Mouse (Mus musculus): ENCODE results near the gene Slc9a3r2.

Slc9a3r2 gene

DNA sequence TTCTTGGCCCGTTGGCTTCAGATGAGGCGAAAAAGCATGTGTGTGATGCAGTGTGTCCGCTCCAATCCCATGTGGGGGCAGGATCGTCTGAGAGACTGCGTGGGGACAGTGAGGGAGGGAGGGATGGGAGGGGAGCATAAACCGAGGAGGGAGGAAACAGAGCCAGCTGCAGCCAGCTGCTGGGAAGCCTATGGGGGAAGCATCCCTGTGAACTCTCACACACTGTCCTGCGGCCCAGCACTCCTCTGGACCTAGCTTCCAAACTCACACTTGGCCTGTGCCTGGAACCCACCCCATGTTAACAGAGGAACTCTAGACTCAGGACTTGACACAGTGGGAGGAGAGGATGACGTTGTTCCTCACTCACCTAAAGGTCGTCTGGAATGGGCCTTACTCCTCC lies 11.3 kb downstream of the Slc9a3r2 start:
- intact Hi-C loops (cut with DNase I), result no loop called here

DNA sequence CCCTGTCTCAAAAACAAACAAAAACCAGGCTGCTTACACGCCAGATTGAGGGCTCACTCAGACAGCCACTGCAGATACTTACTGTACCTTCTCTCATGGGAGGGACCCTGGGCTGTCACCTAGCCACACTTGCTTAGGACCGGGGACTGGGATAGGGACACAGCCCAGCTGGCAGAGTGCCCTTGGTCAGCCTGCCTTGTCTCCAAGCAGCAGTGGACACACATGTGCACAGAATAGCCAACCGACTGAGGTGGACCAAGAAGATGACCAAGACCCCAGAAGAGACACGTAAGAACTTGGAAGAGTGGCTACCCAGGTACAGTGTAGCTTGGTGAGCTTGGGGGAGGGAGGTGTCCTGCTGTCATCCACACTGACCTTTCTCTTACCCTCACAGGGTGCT lies 11.9 kb downstream of the Slc9a3r2 start:
- intact Hi-C loops (cut with DNase I), result no loop called here

- intact Hi-C loops (cut with DNase I), result no loop called here
Observed at GRCm38 (mm10) chr17:24636781-24637481, 13.2 kb downstream of the Slc9a3r2 start.

- intact Hi-C loops (cut with DNase I), result no loop called here
Observed at GRCm38 (mm10) chr17:24635694-24636093, 14.4 kb downstream of the Slc9a3r2 start.

GRCm38 (mm10) chr17:24635024-24635423 lies 15.1 kb downstream of the Slc9a3r2 start:
- intact Hi-C loops (cut with DNase I), result no loop called here

DNA sequence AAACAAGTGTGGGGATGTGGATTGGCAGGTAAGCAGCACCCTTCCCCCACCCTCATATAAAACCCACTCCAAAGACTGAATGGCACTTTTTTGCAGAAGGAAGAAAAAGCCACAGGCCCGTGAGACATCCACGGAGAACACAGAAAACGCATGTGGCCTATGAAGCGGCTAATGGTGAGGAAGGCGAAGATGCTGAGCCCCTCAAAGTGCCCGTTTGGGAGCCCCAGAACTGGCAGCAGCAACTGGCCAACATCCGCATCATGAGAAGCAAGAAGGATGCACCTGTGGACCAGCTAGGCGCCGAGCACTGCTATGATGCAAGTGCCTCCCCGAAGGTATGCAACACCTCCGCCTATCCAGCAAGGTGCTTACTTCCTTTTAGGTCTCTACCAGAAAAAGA lies 16.3 kb downstream of the Slc9a3r2 start:
- intact Hi-C loops (cut with DNase I), result no loop called here

GRCm38 (mm10) chr17:24632813-24633449 lies 17.2 kb downstream of the Slc9a3r2 start:
- intact Hi-C loops (cut with DNase I), result no loop called here

DNA sequence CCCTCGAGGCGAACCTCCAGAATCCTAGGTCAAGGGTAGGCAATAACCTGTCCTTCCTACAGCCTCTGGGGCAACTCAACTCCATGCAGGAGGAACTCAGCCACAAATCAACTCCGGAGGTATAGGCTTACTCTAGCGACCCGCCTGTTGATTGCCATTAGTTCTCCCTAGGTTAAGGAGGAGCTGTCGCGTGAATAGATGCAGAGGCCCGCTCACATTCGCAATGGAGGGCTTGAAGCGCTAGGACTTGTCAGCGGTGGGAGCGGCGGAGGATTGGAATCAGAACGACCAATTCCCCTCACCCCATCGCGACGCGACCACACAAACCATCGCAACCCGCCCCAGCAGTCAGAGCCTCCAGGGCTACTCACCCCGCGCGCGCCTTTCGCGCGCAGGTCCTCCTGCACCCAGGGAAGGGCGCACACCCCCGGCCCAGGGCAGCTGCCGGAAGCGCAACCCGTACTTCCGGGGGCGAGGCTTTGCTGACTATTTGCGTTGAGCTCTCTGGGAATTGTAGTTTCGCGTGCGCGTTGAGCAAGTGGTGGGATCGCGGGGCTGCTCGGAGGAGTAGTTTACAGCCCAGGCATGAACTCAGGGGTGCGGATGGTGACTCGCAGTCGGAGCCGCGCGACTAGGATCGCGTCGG lies 17.8 kb downstream of the Slc9a3r2 start, which contains the start of the genes Tsc2 and Nthl1:
TSS of gene Tsc2 (minus strand) at position 464 of the 646 bp plus-strand sequence.
TSS of gene Nthl1 (plus strand) at position 514 of the 646 bp plus-strand sequence.
- intact Hi-C loops (cut with DNase I), result no loop called here

- intact Hi-C loops (cut with DNase I), result no loop called here
Observed at GRCm38 (mm10) chr17:24630072-24630471, 20.1 kb downstream of the Slc9a3r2 start.

- intact Hi-C loops (cut with DNase I), result no loop called here
Observed at GRCm38 (mm10) chr17:24628646-24629045, 21.5 kb downstream of the Slc9a3r2 start.

- intact Hi-C loops (cut with DNase I), result no loop called here
Observed at GRCm38 (mm10) chr17:24625472-24625871, 24.7 kb downstream of the Slc9a3r2 start.

DNA sequence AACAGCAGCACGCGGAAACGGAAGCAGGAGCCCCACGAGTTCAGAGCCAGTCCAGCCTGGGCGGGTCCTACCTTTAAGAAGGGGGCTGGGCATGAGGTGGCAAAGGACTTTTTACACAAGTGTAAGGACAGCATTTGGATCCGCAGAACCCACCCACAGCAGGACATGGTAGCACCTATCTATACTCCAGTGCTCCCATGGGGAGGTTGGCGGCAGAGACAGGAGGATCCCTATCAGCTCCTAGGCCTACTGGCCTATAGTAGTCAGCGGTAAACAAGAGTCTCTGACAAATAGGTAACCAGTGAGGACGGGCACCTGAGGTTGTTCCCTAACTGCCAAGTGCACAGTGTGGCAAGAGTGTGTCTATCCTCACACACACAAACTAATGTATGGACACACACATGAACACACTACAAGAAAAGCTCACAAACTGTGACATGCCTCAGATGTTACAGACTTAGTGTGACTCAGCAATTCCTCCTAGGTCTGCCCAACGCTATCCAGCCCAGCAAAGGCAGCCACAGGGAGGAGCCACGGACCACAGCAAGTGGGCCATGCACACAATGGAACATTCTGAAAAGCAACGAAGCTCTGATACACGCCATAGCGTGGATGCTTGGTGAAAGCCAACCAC lies 32.4 kb downstream of the Slc9a3r2 start:
- intact Hi-C loops (cut with DNase I), result no loop called here

- intact Hi-C loops (cut with DNase I), result no loop called here
Observed at GRCm38 (mm10) chr17:24610711-24611110, 39.4 kb downstream of the Slc9a3r2 start.

DNA sequence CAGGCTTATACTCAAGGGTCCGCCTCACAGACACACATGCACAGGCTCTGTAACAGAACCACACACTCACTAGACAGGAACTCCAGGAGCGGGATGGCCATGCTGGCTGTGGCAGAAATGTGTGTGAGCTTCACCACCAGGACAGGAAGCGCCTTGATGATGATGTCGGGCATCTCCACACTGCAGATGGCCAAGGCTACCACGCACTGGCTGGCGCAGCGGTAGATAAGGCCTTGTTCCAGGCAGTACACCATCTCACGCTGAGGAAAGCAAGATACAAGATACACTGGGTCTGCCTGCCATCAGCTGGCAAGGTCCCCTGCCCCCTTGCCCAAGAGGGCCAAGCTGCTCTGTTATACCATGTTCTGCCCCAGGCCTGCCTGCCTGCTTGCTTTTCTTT lies 41.3 kb downstream of the Slc9a3r2 start:
- intact Hi-C loops (cut with DNase I), result no loop called here

GRCm38 (mm10) chr17:24608370-24608769 lies 41.8 kb downstream of the Slc9a3r2 start:
- intact Hi-C loops (cut with DNase I), result no loop called here

- intact Hi-C loops (cut with DNase I), result no loop called here
Observed at GRCm38 (mm10) chr17:24604557-24604956, 45.6 kb downstream of the Slc9a3r2 start.

DNA sequence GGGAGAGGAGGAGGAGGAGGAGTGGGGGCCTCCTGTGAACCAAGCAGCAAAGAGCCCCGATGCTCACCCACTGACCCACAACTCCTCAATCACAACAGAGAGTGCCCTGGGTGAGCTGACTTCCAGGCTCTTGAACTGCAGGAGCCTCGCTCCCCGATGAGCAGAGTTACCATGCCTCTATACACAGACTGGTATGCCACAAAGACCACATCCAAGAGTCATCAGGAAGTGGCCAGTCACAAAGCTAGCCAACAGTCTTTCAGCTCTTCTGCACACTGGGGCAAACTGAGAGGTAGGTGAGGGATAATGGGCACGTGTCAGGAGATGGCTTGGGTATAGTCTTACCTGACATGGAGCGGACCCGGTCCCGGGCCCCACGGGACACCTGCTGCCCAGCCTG lies 46.2 kb downstream of the Slc9a3r2 start:
- intact Hi-C loops (cut with DNase I), result no loop called here

GRCm38 (mm10) chr17:24600502-24600901 lies 49.6 kb downstream of the Slc9a3r2 start:
- intact Hi-C loops (cut with DNase I), result no loop called here

DNA sequence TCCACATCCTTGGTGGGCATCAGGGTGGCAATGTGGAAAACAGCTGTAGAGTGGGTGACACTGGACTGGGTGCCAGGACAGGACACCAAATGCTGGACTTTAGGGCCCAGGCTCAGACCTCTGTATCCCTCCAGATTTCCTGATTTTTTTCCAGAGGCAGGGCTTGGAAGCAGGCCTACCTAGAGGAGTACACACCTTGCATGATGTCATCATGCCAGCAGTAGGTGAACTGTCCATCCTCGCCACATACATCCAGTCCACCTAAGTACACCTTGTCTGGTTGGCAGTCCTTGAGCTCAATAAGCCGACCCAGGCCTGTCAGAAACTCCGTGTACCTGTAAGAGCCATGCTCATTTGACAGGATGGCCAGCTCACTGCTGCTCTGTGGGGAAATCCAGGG lies 52.1 kb downstream of the Slc9a3r2 start:
- intact Hi-C loops (cut with DNase I), result no loop called here

- intact Hi-C loops (cut with DNase I), result no loop called here
Observed at GRCm38 (mm10) chr17:24596471-24597183, 53.5 kb downstream of the Slc9a3r2 start.

DNA sequence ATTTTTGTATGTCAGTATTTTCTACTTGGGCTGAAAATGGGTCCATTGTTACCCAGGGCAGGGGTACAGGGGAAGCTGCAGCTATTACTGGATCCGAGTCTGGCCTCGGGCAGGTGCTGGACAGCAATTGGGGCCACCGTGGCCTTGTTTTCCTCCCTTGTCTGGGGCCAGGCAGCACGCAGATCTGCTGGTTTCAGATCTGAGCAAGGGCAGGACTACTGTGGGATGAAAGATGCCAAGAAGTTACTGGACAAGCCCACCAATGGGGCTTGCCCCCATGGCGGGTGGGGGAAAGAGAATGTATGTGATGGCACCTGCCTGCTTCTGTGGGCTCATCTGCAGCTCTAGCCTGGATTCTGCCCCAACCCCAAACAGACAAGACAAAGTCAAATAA lies 54.1 kb downstream of the Slc9a3r2 start:
- intact Hi-C loops (cut with DNase I), result no loop called here

All from adrenal gland (tissue).